Mouse (Mus musculus): ENCODE data around the gene Platr25. TPM values are rescaled to one million over a fixed set of nuclear protein-coding genes. Genes with fewer than 3 reads are reported as not detected.
A peak's percentile ranks its signal among the peaks of the same experiment; 100 is the strongest.
"Not testable (repeated sequence)": the region's sequence is repeated elsewhere in the genome, so short reads cannot be mapped to it uniquely, and the experiment has no call there.

Platr25 gene
- polyA plus RNA-seq (2016; fragmentation: Nextera tagmentation; extraction: Ambion mirVana), result 42.2 and 42.9 TPM in 2 replicates

DNA sequence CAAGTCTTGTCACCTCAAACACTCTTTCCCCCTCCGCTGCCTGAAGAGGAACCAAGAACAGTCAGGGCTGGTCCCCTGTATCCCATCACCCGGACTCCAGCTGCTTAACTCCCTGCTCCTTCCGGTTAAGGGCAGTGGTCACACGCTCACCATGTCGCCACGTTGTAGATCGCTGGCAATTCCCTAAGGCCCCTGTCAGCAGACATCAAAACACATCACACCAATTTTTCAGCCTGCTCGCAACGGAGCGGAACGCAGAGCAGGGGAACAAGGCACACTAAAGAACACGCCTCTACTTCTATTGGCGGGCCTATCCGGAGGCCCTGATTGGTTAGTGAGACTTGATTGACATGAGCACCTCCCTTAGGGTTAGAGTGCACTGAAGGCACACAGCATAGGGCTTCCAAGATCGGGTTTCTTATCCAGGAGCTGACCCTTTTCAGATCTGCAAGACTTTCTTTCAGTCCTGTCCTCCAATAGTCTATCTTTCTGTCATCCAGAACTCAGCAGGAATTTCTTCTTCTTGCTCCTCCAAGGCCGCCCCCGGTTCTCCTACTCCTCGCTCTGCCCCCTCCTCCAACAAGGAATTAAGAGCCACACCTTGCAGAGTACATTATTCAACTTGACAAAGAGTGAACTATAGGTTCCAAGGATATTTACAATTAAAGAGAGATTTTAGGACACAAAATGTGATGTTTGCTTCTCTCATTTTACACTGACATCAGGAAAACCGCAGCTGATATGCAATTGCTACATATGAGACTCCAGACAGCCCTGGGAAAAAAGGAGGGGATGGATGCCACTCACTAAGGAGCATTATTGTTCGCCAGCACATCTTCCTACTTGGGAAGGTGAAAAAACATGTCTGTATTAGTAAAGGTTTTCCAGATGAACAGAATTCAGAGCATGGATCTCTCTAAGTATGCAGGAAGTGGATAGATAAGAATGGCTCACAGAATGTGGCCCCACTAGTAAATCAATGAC lies at the start of gene Platr25:
Platr25 (minus strand) TSS at position 278 of the 984 bp plus-strand sequence.
- WGBS, result 8% methylated on average over 20 of the region's 20 CpGs

DNA sequence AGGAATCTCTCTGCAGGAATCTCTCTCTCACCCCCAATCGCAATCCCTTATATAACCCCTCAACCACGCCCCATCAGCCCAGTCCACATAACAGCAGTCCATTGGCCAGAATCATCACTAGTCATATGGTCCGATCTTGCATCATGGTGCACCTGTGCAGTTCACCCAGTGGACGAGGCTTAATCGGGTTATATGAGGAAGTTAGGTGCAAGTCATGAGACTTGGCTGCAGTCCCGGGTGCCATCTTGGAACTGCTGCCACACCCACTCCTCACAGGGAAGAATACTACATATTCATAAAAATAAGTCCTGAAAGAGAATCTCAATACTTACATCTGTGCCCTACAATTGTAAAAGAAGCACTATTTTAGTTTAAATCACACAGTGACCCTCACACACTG lies 47.5 kb upstream of the Platr25 start:
- WGBS, result 87% methylated on average over 6 of the region's 6 CpGs
- not testable (repeated sequence) for H3K27me3 ChIP-seq; H3K9ac ChIP-seq; H3K4me1 ChIP-seq; ATAC-seq (ENCODE audit: insufficient number of reproducible peaks, insufficient read depth, low FRiP score, low TSS enrichment); H3K4me3 ChIP-seq; H3K36me3 ChIP-seq; H3K9me3 ChIP-seq; H3K27ac ChIP-seq; H3K4me2 ChIP-seq (replicated peaks)

More for the DNA sequence above, at the start of gene Platr25:
- not testable (repeated sequence) for H3K9me3 ChIP-seq, H3K36me3 ChIP-seq, H3K27me3 ChIP-seq, H3K4me1 ChIP-seq
- peak; percentile 88; the same call in 1 of the 2 replicates for ATAC-seq (ENCODE audit: insufficient number of reproducible peaks, insufficient read depth, low FRiP score, low TSS enrichment)
- H3K27ac ChIP-seq, result 0 out of 2 replicates have a peak within 1 kb of the TSS, but pooled peaks have one; percentile 41
- peak within 1 kb of the TSS; percentile 47 for H3K4me2 ChIP-seq (replicated peaks)
- H3K9ac ChIP-seq, result peak within 1 kb of the TSS; percentile 52
- peak within 1 kb of the TSS; percentile 48 for H3K4me3 ChIP-seq

DNA sequence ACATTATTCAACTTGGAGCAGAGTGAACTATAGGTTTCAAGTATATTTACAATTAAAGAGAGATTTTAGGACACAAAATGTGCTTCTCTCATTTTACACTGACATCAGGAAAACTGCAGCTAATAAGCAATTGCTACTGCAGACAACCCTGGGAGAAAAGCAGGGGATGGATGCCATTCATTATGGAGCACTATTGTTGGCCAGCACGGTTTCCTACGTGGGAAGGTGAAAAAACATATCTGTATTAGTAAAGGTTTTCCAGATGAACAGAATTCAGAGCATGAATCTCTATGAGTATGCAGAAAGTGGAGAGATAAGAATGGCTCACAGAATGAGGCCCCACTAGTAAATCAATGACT lies 25.6 kb upstream of the Platr25 start:
- not testable (repeated sequence) for H3K9me3 ChIP-seq; ATAC-seq (ENCODE audit: insufficient number of reproducible peaks, insufficient read depth, low FRiP score, low TSS enrichment); H3K36me3 ChIP-seq; H3K27ac ChIP-seq; H3K27me3 ChIP-seq; H3K4me1 ChIP-seq; H3K9ac ChIP-seq
- Histone ChIP-seq H3K4me3 (peak overlapping the region; percentile 52), H3K4me2 (replicated peaks) (peak overlapping the region; percentile 69)
- 61% methylated on average over 2 of the region's 2 CpGs for WGBS

DNA sequence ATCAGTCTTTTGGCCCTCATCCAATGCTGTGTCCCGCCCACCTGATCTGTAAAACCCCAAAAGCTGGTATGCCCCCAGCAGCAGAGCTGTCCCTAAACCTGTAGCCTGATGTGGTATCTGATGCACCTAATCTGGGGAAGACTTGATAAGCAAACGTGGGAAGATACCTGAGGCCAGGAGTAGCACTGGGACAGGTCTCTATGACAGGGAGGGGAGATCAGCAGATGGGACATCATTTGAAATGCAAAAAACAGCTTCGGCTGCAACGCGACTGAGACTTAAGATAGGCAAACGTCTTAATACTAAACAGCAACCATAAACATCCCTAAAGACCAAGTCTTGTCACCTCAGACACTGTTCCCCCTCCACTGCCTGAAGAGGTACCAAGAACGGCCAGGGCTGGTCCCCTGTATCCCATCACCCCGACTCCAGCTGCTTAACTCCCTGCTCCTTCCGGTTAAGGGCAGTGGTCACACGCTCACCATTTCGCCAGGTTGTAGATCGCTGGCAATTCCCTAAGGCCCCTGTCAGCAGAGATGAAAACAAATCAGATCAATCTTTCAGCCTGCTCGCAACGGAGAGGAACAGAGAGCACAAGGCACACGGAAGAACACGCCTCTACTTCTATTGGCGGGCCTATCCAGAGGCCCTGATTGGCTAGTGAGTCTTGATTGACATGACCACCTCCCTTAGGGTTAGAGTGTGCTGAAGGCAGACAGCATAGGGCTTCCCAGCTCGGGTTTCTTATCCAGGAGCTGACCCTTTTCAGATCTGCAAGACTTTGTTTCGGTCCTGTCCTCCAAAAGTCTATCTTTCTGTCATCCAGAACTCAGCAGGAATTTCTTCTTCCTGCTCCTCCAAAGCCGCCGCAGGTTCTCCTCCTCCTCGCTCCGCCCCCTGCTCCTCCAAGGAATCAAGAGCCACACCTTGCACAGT lies 25.0 kb upstream of the Platr25 start, which contains the start of gene Gm5141:
Gm5141 (minus strand) TSS at position 610 of the 936 bp plus-strand sequence.
- 5% methylated on average over 23 of the region's 23 CpGs for WGBS
- H3K36me3 ChIP-seq, H3K27ac ChIP-seq, H3K4me1 ChIP-seq, H3K27me3 ChIP-seq: not testable (repeated sequence)
- H3K4me3 ChIP-seq, result peak within 1 kb of the TSS; percentile 52
- peaks cover 13% of the 10 kb centered on the region; the same call in 1 of the 2 replicates for H3K9me3 ChIP-seq
- peak within 1 kb of the TSS; percentile 69 for H3K4me2 ChIP-seq (replicated peaks)
- ATAC-seq (ENCODE audit: insufficient number of reproducible peaks, insufficient read depth, low FRiP score, low TSS enrichment), result peak; percentile 98
- H3K9ac ChIP-seq, result peak within 1 kb of the TSS; percentile 55

DNA sequence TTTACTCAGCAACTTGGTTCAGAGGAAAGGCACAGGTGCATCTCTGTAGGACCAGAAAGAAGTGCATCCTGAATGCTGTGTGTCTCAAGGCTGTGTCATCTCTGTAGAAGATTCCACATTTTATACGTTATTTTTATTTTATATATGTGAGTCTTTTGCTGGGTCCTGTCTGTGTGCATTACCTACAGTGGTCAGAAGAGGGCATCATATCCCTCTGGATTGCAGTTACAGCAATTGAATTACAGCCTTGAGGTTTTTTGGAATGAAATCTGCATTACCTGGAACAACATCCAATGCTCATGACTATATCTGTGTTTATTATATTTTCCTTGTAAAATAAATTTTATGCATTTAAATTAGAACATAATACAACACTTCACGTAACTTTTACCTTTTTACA lies 3.3 kb upstream of the Platr25 start:
- H3K36me3 ChIP-seq; H3K4me1 ChIP-seq; H3K9ac ChIP-seq; H3K9me3 ChIP-seq; ATAC-seq (ENCODE audit: insufficient number of reproducible peaks, insufficient read depth, low FRiP score, low TSS enrichment); H3K27me3 ChIP-seq; H3K27ac ChIP-seq; H3K4me2 ChIP-seq (replicated peaks); H3K4me3 ChIP-seq: not testable (repeated sequence)
- WGBS, result 66% methylated on average over 2 of the region's 2 CpGs

DNA sequence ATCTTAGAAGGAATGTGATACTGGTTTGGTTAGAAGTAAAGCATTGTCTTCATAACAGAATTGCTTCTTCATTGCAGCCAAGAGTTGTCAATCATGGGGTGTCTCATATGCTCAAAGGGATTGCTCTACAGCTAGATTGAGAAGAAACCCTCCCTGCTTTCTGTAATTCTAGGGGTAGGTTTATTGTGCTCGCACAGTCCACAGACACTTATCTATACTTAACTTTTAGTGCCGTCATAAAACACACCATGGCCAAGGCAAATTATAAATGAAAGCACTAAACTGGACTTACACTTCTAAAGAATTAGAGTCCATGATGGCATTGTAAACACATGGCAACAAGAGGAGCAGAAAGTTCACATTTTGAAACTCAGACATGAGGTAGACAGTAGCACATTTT lies 27.2 kb downstream of the Platr25 start:
- H3K27me3 ChIP-seq, result no peaks in the 10 kb centered on the region
- no peak for ATAC-seq (ENCODE audit: insufficient number of reproducible peaks, insufficient read depth, low FRiP score, low TSS enrichment)
- H3K4me3 ChIP-seq, result no peak overlapping the region
- H3K4me2 ChIP-seq (replicated peaks), result no peak overlapping the region
- H3K9me3 ChIP-seq, result no peaks in the 10 kb centered on the region
- H3K27ac ChIP-seq, result no peak overlapping the region
- WGBS, result 97% methylated on average over 2 of the region's 2 CpGs
- no peaks in the 10 kb centered on the region for H3K4me1 ChIP-seq
- no peaks in the 10 kb centered on the region for H3K36me3 ChIP-seq
- H3K9ac ChIP-seq, result no peak overlapping the region

DNA sequence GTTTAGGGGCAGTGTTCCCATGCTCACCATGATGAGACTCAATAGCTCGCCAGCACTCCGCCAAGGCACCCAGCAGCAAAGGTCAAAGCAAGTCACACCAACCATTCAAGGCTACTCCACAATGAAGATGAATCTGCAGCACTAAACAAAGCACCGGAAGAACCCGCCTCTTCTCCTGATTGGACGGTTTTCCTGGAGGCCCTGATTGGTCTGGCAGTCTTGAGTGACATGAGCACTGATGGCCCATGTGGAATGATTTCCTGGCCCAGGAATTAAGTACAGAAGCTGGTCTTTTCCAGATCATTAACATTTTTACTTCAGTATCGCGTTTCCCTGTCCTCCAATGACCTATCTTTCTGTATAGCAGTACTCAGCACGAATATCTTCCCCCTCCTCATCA lies 47.9 kb downstream of the Platr25 start:
- not testable (repeated sequence) for H3K4me3 ChIP-seq; H3K27ac ChIP-seq; H3K4me1 ChIP-seq; ATAC-seq (ENCODE audit: insufficient number of reproducible peaks, insufficient read depth, low FRiP score, low TSS enrichment); H3K36me3 ChIP-seq; H3K9ac ChIP-seq; H3K4me2 ChIP-seq (replicated peaks); H3K27me3 ChIP-seq; H3K9me3 ChIP-seq
- WGBS, result 88% methylated on average over 8 of the region's 8 CpGs

DNA sequence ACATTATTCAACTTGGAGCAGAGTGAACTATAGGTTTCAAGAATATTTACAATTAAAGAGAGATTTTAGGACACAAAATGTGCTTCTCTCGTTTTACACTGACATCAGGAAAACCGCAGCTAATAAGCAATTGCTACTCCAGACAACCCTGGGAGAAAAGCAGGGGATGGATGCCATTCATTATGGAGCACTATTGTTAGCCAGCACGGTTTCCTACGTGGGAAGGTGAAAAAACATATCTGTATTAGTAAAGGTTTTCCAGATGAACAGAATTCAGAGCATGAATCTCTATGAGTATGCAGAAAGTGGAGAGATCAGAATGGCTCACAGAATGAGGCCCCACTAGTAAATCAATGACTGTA lies 75.2 kb downstream of the Platr25 start:
- 35% methylated on average over 4 of the region's 4 CpGs for WGBS

DNA sequence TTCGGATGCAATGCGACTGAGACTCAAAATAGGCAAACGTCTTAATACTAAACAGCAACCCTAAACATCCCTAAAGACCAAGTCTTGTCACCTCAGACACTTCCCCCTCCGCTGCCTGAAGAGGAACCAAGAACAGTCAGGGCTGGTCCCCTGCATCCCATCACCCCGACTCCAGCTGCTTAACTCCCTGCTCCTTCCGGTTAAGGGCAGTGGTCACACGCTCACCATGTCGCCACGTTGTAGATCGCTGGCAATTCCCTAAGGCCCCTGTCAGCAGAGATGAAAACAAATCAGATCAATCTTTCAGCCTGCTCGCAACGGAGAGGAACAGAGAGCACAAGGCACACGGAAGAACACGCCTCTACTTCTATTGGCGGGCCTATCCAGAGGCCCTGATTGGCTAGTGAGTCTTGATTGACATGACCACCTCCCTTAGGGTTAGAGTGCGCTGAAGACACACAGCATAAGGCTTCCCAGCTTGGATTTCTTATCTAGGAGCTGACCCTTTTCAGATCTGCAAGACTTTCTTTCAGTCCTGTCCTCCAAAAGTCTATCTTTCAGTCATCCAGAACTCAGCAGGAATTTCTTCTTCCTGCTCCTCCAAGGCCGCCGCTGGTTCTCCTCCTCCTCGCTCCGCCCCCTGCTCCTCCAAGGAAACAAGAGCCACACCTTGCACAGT lies 75.8 kb downstream of the Platr25 start:
- ATAC-seq (ENCODE audit: insufficient number of reproducible peaks, insufficient read depth, low FRiP score, low TSS enrichment), result peak; percentile 96
- not testable (repeated sequence) for H3K27ac ChIP-seq, H3K27me3 ChIP-seq, H3K4me1 ChIP-seq, H3K36me3 ChIP-seq
- 2% methylated on average over 20 of the region's 20 CpGs for WGBS
- Histone ChIP-seq H3K9ac (peak overlapping the region; percentile 45), H3K9me3 (peaks cover 13% of the 10 kb centered on the region; the same call in 1 of the 2 replicates), H3K4me3 (peak overlapping the region; percentile 47), H3K4me2 (replicated peaks) (peak overlapping the region; percentile 50)

More for the DNA sequence above, 75.2 kb downstream of the Platr25 start:
- not testable (repeated sequence) for ATAC-seq (ENCODE audit: insufficient number of reproducible peaks, insufficient read depth, low FRiP score, low TSS enrichment); H3K27me3 ChIP-seq; H3K36me3 ChIP-seq; H3K27ac ChIP-seq; H3K9ac ChIP-seq; H3K9me3 ChIP-seq; H3K4me1 ChIP-seq
- peak overlapping the region; percentile 36 for H3K4me2 ChIP-seq (replicated peaks)
- H3K4me3 ChIP-seq, result peak overlapping the region; percentile 47

DNA sequence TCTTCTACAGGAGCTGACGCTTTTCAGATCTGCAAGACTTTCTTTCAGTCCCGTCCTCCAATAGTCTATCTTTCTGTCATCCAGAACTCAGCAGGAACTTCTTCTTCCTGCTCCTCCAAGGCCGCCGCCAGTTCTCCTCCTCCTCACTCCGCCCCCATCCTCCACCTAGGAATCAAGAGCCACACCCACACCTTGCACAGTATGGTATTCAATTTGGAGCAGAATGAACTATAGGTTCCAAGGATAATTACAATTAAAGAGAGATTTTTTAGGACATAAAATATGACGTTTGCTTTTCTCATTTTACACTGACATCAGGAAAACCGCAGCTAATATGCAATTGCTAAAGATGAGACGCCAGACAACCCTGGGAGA lies 107.2 kb downstream of the Platr25 start:
- no peaks in the 10 kb centered on the region for H3K4me1 ChIP-seq
- 21% methylated on average over 8 of the region's 8 CpGs for WGBS
- no peak for ATAC-seq (ENCODE audit: insufficient number of reproducible peaks, insufficient read depth, low FRiP score, low TSS enrichment)
- peak overlapping the region; percentile 51 for H3K4me3 ChIP-seq
- H3K27ac ChIP-seq, result no peak overlapping the region
- H3K4me2 ChIP-seq (replicated peaks), result peak overlapping the region; percentile 44
- H3K36me3 ChIP-seq, result no peaks in the 10 kb centered on the region
- H3K9ac ChIP-seq, result no peak overlapping the region
- no peaks in the 10 kb centered on the region for H3K27me3 ChIP-seq
- H3K9me3 ChIP-seq, result peaks cover 3% of the 10 kb centered on the region; the same call in 1 of the 2 replicates

DNA sequence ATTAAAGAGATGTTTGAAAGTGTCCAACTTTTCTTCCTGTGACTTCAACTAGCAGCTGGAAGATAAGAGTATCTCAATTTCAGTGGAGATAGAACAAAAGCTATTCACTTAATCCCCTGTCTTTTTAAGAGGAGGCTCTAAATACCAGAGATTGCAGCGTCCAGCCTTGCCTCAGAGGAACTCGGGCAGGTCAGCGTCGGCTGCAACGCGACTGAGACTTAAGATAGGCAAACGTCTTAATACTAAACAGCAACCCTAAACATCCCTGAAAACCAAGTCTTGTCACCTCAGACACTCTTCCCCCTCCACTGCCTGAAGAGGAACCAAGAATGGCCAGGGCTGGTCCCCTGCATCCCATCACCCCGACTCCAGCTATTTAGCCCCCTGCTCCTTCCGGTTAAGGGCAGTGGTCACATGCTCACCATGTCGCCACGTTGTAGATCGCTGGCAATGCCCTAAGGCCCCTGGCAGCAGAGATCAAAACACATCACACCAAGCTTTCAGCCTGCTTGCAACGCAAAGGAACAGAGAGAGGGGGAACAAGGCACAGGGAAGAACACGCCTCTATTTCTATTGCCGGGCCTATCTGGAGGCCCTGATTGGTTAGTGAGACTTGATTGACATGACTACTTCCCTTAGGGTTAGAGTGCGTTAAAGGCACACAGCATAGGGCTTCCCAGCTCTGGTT lies 107.7 kb downstream of the Platr25 start:
- not testable (repeated sequence) for H3K36me3 ChIP-seq, H3K27me3 ChIP-seq, H3K9me3 ChIP-seq, H3K27ac ChIP-seq, H3K4me1 ChIP-seq
- ATAC-seq (ENCODE audit: insufficient number of reproducible peaks, insufficient read depth, low FRiP score, low TSS enrichment), result peak; percentile 94
- Histone ChIP-seq H3K9ac (peak overlapping the region; percentile 54), H3K4me3 (peak overlapping the region; percentile 51), H3K4me2 (replicated peaks) (peak overlapping the region; percentile 44)
- 3% methylated on average over 16 of the region's 16 CpGs for WGBS
